Mouse (Mus musculus) thymus, postnatal 0 days (tissue): ENCODE data around the gene Itpk1. TPM values are rescaled to one million over a fixed set of nuclear protein-coding genes. Genes with fewer than 3 reads are reported as not detected.

Experiments used
- DNase-seq: peaks from one replicate; pipeline ENCODE4 v3.0.0-alpha.2; 2015; ENCODE audit warnings: low spot score
- polyA plus RNA-seq: library from polyadenylated mRNA; unstranded; fragments of >200 nt; fragmentation: Nextera tagmentation; extraction: Ambion mirVana; gene quantifications from 2 replicates; pipeline ENCODE4 v1.2.1, GENCODE M21; 2015

Itpk1 gene
- polyA plus RNA-seq, 1 experiment from 2014 or later, result 18.6 TPM

GRCm38 (mm10) chr12:102714116-102714515 is 9.4 kb upstream of the Itpk1 start:
- no peak for DNase-seq

- no peak for DNase-seq
Measured at GRCm38 (mm10) chr12:102713153-102713865, 8.6 kb upstream of the Itpk1 start.

- no peak for DNase-seq
Measured at GRCm38 (mm10) chr12:102710851-102711375, 6.2 kb upstream of the Itpk1 start.

GRCm38 (mm10) chr12:102709896-102710295 is 5.2 kb upstream of the Itpk1 start:
- no peak for DNase-seq

GRCm38 (mm10) chr12:102708220-102708619 is 3.5 kb upstream of the Itpk1 start:
- DNase-seq, result no peak

- DNase-seq, result no peak
Measured at GRCm38 (mm10) chr12:102706833-102707463, 2.2 kb upstream of the Itpk1 start.

- DNase-seq, result no peak
Measured at GRCm38 (mm10) chr12:102705906-102706640, 1.3 kb upstream of the Itpk1 start.

- DNase-seq, result peak; percentile 92
Measured at GRCm38 (mm10) chr12:102705216-102705871, 614 bp upstream of the Itpk1 start.

GRCm38 (mm10) chr12:102703921-102704408 is 765 bp downstream of the Itpk1 start:
- DNase-seq, result peak; percentile 41

GRCm38 (mm10) chr12:102703441-102703840 is 1.3 kb downstream of the Itpk1 start:
- DNase-seq, result no peak

GRCm38 (mm10) chr12:102703111-102703412 is 1.7 kb downstream of the Itpk1 start:
- no peak for DNase-seq

GRCm38 (mm10) chr12:102702356-102703110 is 2.2 kb downstream of the Itpk1 start:
- DNase-seq, result peak; percentile 91

GRCm38 (mm10) chr12:102701691-102702207 is 3.0 kb downstream of the Itpk1 start:
- no peak for DNase-seq

GRCm38 (mm10) chr12:102700453-102700852 is 4.3 kb downstream of the Itpk1 start:
- DNase-seq, result no peak

- DNase-seq, result peak; percentile 19
Measured at GRCm38 (mm10) chr12:102699156-102699555, 5.6 kb downstream of the Itpk1 start.

- DNase-seq, result peak; percentile 86
Measured at GRCm38 (mm10) chr12:102698089-102698684, 6.5 kb downstream of the Itpk1 start.

GRCm38 (mm10) chr12:102697381-102697780 is 7.3 kb downstream of the Itpk1 start:
- no peak for DNase-seq

- DNase-seq, result no peak
Measured at GRCm38 (mm10) chr12:102696635-102697354, 7.9 kb downstream of the Itpk1 start.
